Mouse (Mus musculus) liver, embryonic 15.5 days (tissue): ENCODE measurements around the gene Nwd1. TPM values are rescaled to one million over a fixed set of nuclear protein-coding genes. Genes with fewer than 3 reads are reported as not detected.
A peak's percentile ranks its signal among the peaks of the same experiment; 100 is the strongest.

Experiments
- ATAC-seq: fragments of 200-750 bp; cut with Nextera tagmentation; 2 replicates; pipeline ENCODE4 v1.8.0; 2017; ENCODE audit warnings: moderate number of reproducible peaks, mild to moderate bottlenecking, moderate library complexity; ENCODE audit not compliant: insufficient read depth
- H3K27ac ChIP-seq: fragments of 300-500 bp; sonication (generic); replicated peaks from 2 replicates; pipeline ENCODE4 v1.5.1; 2015; ENCODE audit warnings: mild to moderate bottlenecking, inconsistent platforms
- H3K27me3 ChIP-seq: fragments of 300-500 bp; sonication (generic); 2 replicates; pipeline ENCODE4 v1.6.1; 2015; ENCODE audit warnings: mild to moderate bottlenecking, inconsistent platforms
- H3K36me3 ChIP-seq: fragments of 300-500 bp; sonication (generic); replicated peaks from 2 replicates; pipeline ENCODE4 v1.6.1; 2015; ENCODE audit warnings: moderate library complexity, mild to moderate bottlenecking, inconsistent platforms
- H3K4me1 ChIP-seq: fragments of 300-500 bp; sonication (generic); replicated peaks from 2 replicates; pipeline ENCODE4 v1.6.1; 2015; ENCODE audit warnings: inconsistent platforms
- H3K4me2 ChIP-seq: fragments of 300-500 bp; sonication (generic); 2 replicates; pipeline ENCODE4 v1.6.1; 2015; ENCODE audit warnings: moderate library complexity, mild to moderate bottlenecking, inconsistent platforms
- H3K4me3 ChIP-seq: fragments of 300-500 bp; sonication (generic); replicated peaks from 2 replicates; pipeline ENCODE4 v1.5.1; 2015; ENCODE audit warnings: mild to moderate bottlenecking, inconsistent platforms
- H3K9ac ChIP-seq: fragments of 300-500 bp; sonication (generic); 2 replicates; pipeline ENCODE4 v1.6.1; 2015; ENCODE audit warnings: moderate library complexity, mild to moderate bottlenecking, inconsistent platforms
- H3K9me3 ChIP-seq: fragments of 300-500 bp; sonication (generic); replicated peaks from 2 replicates; pipeline ENCODE4 v1.6.1; 2016; ENCODE audit warnings: inconsistent platforms
- WGBS: fragments of 180-500 bp; shearing (Covaris S2); methylation state at CpG from one replicate; pipeline ENCODE4 v1.1.7; 2015; ENCODE audit warnings: mixed read lengths; ENCODE audit not compliant: insufficient replicate concordance; 5-methylcytosine and 5-hydroxymethylcytosine counted together
- polyA plus RNA-seq: library from polyadenylated mRNA; unstranded; fragments of >200 nt; fragmentation: Nextera tagmentation; extraction: Ambion mirVana; gene quantifications from 2 replicates; pipeline ENCODE4 v1.2.1, GENCODE M21; 2015

Nwd1 gene
- 0.01 TPM in 1 of 2 replicates, not detected in the other for polyA plus RNA-seq

DNA sequence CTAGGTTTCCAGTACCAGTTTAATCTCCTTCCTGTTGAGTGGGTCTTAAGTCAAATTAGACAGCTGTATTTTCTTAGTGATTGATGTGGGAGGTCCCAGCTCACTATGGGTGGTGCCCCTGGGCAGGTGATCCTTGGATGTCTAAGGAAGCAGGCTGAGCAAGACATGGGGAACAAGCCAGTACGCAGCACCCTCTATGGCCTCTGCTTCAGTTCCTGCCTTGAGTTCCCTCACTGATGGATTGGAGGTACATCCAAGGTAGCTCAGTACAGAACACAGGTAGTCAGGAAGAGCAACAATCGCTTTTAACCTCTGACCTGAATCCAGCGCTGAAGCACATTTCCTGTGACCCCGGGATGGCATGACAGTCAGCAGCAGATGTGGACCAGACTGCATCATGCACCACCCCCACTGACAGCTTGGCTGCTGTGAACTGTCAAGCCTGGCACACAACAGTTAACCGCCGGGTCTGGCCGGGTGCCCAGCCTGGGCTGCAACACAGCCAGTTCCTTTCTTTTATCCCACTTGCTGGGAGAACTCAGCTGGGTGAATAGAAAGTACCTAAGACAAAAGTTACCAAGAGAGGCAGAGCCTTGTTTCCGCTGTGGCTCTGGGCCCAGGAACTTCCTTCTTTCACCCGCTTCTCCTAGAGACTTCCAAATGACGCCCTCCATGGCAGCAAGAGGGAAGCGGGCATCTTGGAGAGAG lies at the start of gene Nwd1:
TSS of gene Nwd1 (plus strand) at position 652 of the 708 bp plus-strand sequence.
- H3K27ac ChIP-seq = no peak within 1 kb of the TSS
- H3K4me2 ChIP-seq = no peak within 1 kb of the TSS
- H3K9ac ChIP-seq = no peak within 1 kb of the TSS
- no peak within 1 kb of the TSS for H3K4me3 ChIP-seq
- no peaks in the 10 kb centered on the region for H3K9me3 ChIP-seq
- WGBS = 38% methylated on average over 11 of the region's 11 CpGs
- H3K4me1 ChIP-seq = no peaks in the 10 kb centered on the region
- no peaks in the 10 kb centered on the region for H3K36me3 ChIP-seq
- ATAC-seq = no peak
- H3K27me3 ChIP-seq = no peaks in the 10 kb centered on the region

DNA sequence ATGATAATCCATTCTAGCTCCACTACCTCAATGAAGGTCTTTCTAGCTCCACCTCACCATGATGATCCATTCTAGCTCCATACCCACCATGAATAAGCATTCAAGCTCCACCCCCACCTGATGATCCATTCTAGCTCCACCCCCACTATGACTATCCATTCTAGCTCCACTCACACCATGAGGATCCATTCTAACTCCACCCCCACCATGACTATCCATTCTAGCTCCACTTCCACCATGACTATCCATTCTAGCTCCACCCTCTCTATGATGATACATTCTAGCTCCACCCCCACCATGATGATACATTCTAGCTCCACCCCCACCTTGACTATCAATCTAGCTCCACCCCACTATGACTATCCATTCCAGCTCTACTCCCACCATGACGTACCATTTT lies 3.6 kb upstream of the Nwd1 start:
- no peaks in the 10 kb centered on the region for H3K36me3 ChIP-seq
- H3K27me3 ChIP-seq = no peaks in the 10 kb centered on the region
- no peak overlapping the region for H3K27ac ChIP-seq
- H3K4me2 ChIP-seq = no peak overlapping the region
- H3K9me3 ChIP-seq = no peaks in the 10 kb centered on the region
- no peak overlapping the region for H3K9ac ChIP-seq
- WGBS = 70% methylated on average over 1 of the region's 1 CpGs
- ATAC-seq = no peak
- no peak overlapping the region for H3K4me3 ChIP-seq
- H3K4me1 ChIP-seq = no peaks in the 10 kb centered on the region

DNA sequence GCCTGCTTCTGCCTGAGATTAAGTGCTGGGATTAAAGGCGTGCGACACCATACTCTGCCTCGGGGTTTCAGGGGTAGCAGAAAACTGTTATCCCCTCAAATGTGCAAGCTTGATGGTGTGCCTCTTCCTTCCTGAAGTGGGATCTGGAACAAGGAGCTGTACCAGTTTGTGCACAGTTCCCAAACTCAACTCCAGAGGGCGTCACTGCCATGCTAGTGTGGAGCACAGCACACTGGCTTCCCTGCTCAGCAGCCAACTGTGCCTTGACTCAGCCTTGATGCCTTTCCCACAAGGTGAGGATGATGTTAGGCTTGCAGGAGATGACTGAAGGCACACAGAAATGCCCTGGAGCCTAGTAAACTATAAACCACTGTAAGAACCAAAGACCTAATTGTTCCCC lies 1.9 kb upstream of the Nwd1 start:
- Histone ChIP-seq H3K9me3 (no peaks in the 10 kb centered on the region), H3K4me1 (no peaks in the 10 kb centered on the region), H3K27me3 (no peaks in the 10 kb centered on the region), H3K9ac (no peak overlapping the region), H3K4me2 (no peak overlapping the region), H3K27ac (no peak overlapping the region), H3K4me3 (no peak overlapping the region), H3K36me3 (no peaks in the 10 kb centered on the region)
- ATAC-seq = no peak
- 40% methylated on average over 4 of the region's 4 CpGs for WGBS

DNA sequence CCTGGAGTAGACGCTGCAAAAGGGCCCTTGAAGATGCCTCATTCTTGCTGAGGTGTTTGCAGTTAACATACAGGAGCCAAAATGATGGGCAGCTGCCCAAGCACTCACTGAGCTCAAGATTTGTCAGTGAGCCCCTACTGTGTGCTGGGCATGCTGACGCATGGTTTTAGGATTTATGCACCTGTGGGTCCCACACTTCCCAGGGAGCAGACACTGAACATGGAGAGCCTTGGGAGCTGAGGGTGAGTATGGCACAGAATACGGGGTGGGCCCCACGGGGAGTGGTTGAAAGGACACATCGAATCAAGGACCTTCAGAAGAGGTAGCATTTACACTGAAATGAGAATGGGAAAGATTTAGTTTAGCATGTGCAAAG lies 245 bp downstream of the Nwd1 start:
- Histone ChIP-seq H3K4me1 (no peaks in the 10 kb centered on the region), H3K9me3 (no peaks in the 10 kb centered on the region), H3K36me3 (no peaks in the 10 kb centered on the region), H3K4me3 (no peak overlapping the region), H3K4me2 (no peak overlapping the region), H3K9ac (no peak overlapping the region), H3K27me3 (no peaks in the 10 kb centered on the region), H3K27ac (no peak overlapping the region)
- no peak for ATAC-seq
- 62% methylated on average over 5 of the region's 5 CpGs for WGBS

DNA sequence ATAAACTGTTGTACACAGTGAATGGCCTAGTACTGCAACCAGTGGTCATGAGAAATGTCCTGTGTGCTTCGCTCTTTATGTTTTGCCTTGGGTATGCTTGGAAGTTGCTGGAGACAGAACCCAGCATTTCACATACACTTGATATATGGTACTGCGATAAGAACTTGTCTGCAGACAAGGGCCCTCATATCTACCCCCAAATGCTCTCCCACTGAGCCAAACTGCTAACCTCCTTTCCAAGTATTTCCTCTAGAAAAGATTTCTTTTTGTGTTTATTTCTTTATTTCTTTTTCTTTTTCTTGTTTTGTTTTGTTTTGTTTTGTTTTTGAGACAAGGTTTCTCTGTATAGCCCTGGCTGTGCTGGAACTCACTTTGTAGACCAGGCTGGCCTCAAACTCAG lies 4.2 kb downstream of the Nwd1 start:
- Histone ChIP-seq H3K27ac (no peak overlapping the region), H3K4me1 (peaks cover 7% of the 10 kb centered on the region), H3K36me3 (no peaks in the 10 kb centered on the region), H3K4me2 (no peak overlapping the region), H3K4me3 (no peak overlapping the region), H3K27me3 (no peaks in the 10 kb centered on the region), H3K9me3 (no peaks in the 10 kb centered on the region), H3K9ac (no peak overlapping the region)
- WGBS = 71% methylated on average over 2 of the region's 2 CpGs
- no peak for ATAC-seq

DNA sequence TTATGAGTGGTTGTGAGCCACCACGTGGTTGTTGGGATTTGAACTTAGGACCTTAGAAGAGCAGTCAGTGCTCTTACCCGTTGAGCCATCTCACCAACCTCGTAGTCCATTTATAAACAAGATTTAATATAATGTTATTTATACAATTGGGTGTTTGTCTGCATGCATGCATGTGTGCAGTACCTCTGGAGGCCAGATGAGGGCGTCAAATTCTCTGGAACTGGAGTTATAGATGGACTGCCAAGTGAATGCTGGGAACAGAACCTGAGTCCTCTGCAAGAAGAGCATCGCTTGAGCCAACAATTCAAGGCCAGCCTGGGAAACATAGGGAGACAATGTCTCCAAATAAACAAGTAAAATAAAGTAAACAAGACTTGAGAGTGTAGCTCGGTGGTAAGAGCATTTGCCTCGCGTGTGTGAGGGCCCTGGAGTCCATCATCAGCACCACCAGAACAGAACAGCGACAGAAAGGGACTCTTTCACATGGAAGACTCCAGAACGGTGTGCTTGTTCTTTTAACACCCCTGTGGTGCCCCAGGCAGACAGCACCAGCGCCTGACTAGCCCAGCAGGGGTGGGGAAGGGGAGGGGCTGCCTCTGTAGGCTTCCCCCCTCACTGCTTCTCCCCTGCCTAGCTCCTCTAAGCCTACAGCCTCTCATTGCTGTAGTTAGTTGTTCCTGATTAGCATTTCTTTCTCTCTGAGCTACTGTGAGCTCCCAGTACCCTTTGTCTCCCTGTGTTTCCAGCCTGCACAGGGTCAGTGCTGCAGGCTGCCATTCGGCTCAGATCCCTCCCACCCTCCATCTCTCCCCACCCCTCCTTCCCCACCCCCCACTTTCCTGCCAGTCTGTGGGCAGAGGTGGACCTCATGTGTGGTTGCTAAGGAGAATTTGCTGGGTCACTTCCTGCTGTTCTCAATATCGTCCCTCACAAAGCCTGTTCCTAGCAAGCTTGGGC lies 8.3 kb downstream of the Nwd1 start:
- ATAC-seq = peak; percentile 31; the same call in 1 of the 2 replicates
- Histone ChIP-seq H3K27ac (no peak overlapping the region), H3K4me2 (no peak overlapping the region), H3K4me1 (peaks cover 7% of the 10 kb centered on the region), H3K9me3 (no peaks in the 10 kb centered on the region), H3K36me3 (no peaks in the 10 kb centered on the region), H3K9ac (no peak overlapping the region), H3K4me3 (no peak overlapping the region), H3K27me3 (no peaks in the 10 kb centered on the region)
- 17% methylated on average over 13 of the region's 13 CpGs for WGBS

DNA sequence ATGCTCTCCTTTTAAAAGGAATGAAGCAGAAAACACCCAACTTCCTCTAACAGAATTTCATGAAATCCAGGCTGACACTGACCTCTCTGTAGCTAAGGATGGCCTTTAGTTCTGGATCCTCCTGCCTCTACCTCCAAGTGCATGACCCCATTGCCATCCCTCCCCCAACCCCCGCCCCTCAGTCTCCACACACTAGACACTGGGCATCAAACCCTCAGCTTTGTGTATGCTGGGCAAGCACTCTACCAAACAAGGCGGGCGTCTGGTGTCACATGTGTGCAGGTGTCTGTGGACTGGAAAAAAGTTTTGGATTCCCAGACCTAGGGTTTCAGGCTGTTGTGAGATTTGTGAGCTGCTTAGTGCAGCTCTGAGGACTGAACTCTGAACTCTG lies 9.0 kb downstream of the Nwd1 start:
- Histone ChIP-seq H3K4me1 (peaks cover 7% of the 10 kb centered on the region), H3K9me3 (no peaks in the 10 kb centered on the region), H3K27ac (no peak overlapping the region), H3K36me3 (no peaks in the 10 kb centered on the region), H3K27me3 (no peaks in the 10 kb centered on the region), H3K9ac (no peak overlapping the region), H3K4me3 (no peak overlapping the region), H3K4me2 (no peak overlapping the region)
- no peak for ATAC-seq
- WGBS = 38% methylated on average over 3 of the region's 3 CpGs

DNA sequence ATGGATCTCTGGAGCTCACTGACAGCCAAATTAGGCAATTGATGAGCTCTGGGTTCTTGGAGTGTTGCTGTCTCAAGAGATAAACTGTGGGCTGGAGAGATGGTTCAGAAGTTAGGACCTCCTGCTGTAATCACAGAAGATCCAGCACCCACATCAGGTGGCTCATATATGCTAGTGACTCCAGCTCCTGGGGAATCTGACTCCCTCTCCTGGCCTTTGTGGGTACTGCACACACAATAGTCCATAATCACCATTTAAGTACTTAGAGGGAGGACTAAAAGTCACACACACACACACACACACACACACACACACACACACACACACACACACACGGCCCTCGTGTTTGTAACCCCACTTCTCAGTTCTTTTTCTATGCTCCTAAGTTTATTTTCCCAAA lies 13.5 kb downstream of the Nwd1 start:
- Histone ChIP-seq H3K4me2 (no peak overlapping the region), H3K27me3 (no peaks in the 10 kb centered on the region), H3K27ac (no peak overlapping the region), H3K36me3 (no peaks in the 10 kb centered on the region), H3K9me3 (no peaks in the 10 kb centered on the region), H3K4me3 (no peak overlapping the region), H3K9ac (no peak overlapping the region), H3K4me1 (peaks cover 12% of the 10 kb centered on the region)
- 68% methylated on average over 2 of the region's 2 CpGs for WGBS
- no peak for ATAC-seq

DNA sequence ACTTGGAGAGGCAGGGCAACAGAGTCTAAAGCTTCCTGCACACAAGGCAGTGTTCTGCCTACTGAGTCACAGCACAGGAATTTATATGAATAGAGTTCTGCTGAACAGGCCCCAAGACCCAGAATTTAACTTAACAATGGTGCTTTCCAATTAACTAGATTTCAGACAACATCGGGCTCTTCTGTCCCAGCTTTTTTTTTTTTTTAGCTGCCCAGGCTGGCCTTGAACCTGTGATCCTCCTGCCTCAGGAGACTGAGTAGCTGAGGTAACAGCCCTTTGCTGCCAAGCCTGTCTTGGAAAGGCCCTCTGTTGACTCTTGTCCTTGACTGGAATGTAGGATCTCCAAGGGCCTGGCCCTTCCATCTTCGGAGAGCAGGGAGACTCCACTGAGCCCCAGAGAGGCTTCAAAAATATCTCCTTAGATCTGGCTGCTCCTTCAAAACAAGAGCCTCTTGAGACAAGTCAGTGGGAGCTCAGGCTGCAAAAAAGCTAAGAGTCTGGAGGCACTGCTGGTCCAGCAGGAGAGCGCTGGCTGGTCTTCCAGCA lies 17.7 kb downstream of the Nwd1 start:
- H3K4me2 ChIP-seq = no peak overlapping the region
- no peak overlapping the region for H3K9ac ChIP-seq

DNA sequence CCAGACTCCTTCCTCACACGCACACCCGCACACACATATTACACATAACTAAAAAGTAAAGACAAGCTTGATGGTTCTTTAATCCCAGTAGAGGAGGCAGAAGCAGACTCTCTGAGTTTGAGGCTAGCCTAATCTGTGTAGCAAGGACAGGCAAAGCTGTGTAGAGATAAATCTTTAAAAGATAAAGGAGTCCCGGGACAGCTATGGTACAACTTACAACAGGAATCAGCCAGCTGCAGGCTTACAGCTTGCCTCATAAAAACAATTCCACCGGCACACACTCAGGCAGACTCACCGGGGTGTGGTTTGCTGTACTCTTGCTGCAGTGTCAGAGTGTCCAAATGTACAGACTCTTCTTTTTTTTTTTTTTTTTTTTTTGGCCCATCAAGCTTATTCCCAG lies 18.2 kb downstream of the Nwd1 start:
- ATAC-seq = peak; percentile 61
- no peak overlapping the region for H3K9ac ChIP-seq
- no peaks in the 10 kb centered on the region for H3K36me3 ChIP-seq
- H3K4me2 ChIP-seq = peak overlapping the region; percentile 19
- no peaks in the 10 kb centered on the region for H3K27me3 ChIP-seq
- no peak overlapping the region for H3K27ac ChIP-seq
- 30% methylated on average over 5 of the region's 5 CpGs for WGBS
- no peaks in the 10 kb centered on the region for H3K9me3 ChIP-seq
- no peak overlapping the region for H3K4me3 ChIP-seq
- peaks cover 16% of the 10 kb centered on the region for H3K4me1 ChIP-seq

More for the DNA sequence above, 17.7 kb downstream of the Nwd1 start:
- Histone ChIP-seq H3K27ac (no peak overlapping the region), H3K4me3 (no peak overlapping the region), H3K9me3 (no peaks in the 10 kb centered on the region), H3K36me3 (no peaks in the 10 kb centered on the region), H3K4me1 (peaks cover 16% of the 10 kb centered on the region), H3K27me3 (no peaks in the 10 kb centered on the region)
- 69% methylated on average over 3 of the region's 3 CpGs for WGBS
- ATAC-seq = no peak

DNA sequence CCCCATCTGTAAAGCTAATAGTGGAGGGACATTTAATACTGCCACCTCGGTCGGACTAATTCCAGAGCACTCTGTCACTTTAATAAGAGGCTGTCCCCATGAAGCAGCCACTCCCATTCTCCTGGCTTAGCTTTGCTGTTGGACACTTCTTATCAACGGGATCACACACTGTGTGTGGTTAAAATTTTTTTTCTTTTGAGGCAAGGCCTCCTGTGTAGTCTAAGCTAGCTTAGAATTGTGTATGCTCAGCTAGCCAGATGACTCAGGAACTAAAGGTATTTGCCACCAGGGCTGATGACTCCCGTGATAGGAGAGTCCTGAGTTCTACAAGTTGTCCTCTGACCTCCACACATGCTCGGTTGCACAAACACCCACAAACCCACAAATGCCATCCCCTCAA lies 18.9 kb downstream of the Nwd1 start:
- Histone ChIP-seq H3K9ac (no peak overlapping the region), H3K27ac (no peak overlapping the region; the same call in 1 of the 2 replicates), H3K4me1 (peaks cover 16% of the 10 kb centered on the region), H3K9me3 (no peaks in the 10 kb centered on the region), H3K36me3 (no peaks in the 10 kb centered on the region), H3K4me2 (peak overlapping the region; percentile 19), H3K4me3 (no peak overlapping the region), H3K27me3 (no peaks in the 10 kb centered on the region)
- ATAC-seq = peak; percentile 75
- WGBS = 11% methylated on average over 5 of the region's 5 CpGs
